Mouse (Mus musculus) embryonic fibroblast, embryonic 13.5 days (primary cell): ENCODE results near the gene Tmcc3. TPM values are rescaled to one million over a fixed set of nuclear protein-coding genes. Genes with fewer than 3 reads are reported as not detected.

Experiments
- H3K27ac ChIP-seq: 2 replicates; pipeline ENCODE4 v1.5.1; 2012; ENCODE audit warnings: low read length, control low read depth, inconsistent platforms; ENCODE audit not compliant: insufficient read depth
- H3K4me1 ChIP-seq: 2 replicates; pipeline ENCODE4 v1.6.1; 2011; ENCODE audit warnings: low read length; ENCODE audit not compliant: control insufficient read depth, insufficient read depth
- H3K4me3 ChIP-seq: 2 replicates; pipeline ENCODE4 v1.5.1; 2011; ENCODE audit warnings: mild to moderate bottlenecking, control low read depth, low read length; ENCODE audit not compliant: insufficient read depth
- CTCF ChIP-seq: IDR thresholded peaks from 2 replicates; pipeline ENCODE4 v1.5.1; 2011; ENCODE audit warnings: mild to moderate bottlenecking, control low read depth, low read length, moderate library complexity, borderline replicate concordance; ENCODE audit not compliant: insufficient read depth
- POLR2A ChIP-seq: IDR thresholded peaks from 2 replicates; pipeline ENCODE4 v1.6.1; 2011; ENCODE audit warnings: low read depth, mild to moderate bottlenecking, control low read depth, low read length, moderate library complexity
- polyA plus RNA-seq: library from polyadenylated mRNA; stranded (reverse); fragments of >200 nt; gene quantifications from 2 replicates; pipeline ENCODE4 v1.2.4, GENCODE M21; 2011; ENCODE audit warnings: low read depth; ENCODE audit not compliant: missing spikeins, insufficient read length

Gene Tmcc3
- polyA plus RNA-seq, 1 experiment, result 10.2 TPM

GRCm38 (mm10) chr10:94611228-94611968 is 299.6 kb downstream of the Tmcc3 start:
- H3K4me3 ChIP-seq, result no peak overlapping the region
- no peaks in the 10 kb centered on the region for H3K4me1 ChIP-seq
- no peak for TF ChIP-seq CTCF
- TF ChIP-seq POLR2A, result no peak
- no peak overlapping the region for H3K27ac ChIP-seq

DNA sequence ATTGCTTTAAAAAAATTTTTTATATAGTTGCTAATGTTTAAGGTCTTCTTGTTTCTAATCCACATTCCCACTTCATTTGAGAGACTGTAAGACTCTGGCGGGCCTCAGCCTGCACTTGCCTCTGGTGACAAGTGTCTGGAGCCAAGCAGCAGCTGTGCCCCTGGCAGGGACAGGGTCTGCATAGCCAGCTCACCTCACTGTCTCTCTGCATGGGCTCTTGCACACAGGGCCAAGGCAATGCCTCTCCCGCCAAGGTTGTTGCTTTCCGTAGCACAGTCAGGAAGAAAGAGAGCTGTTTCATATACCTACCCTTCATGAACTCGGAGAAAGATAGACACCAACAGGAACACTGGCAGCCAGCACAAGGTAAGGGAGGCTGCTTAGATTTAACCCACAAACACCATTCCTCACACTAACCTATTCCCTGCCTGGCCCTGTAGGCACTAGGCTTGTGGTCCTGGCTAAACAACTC is 300.3 kb downstream of the Tmcc3 start:
- no peak for TF ChIP-seq POLR2A
- TF ChIP-seq CTCF, result no peak
- H3K4me1 ChIP-seq, result no peaks in the 10 kb centered on the region
- H3K27ac ChIP-seq, result no peak overlapping the region
- H3K4me3 ChIP-seq, result no peak overlapping the region

GRCm38 (mm10) chr10:94619586-94619985 is 307.8 kb downstream of the Tmcc3 start:
- Histone ChIP-seq H3K4me1 (no peaks in the 10 kb centered on the region), H3K4me3 (no peak overlapping the region), H3K27ac (no peak overlapping the region)
- TF ChIP-seq CTCF (no peak), POLR2A (no peak)

DNA sequence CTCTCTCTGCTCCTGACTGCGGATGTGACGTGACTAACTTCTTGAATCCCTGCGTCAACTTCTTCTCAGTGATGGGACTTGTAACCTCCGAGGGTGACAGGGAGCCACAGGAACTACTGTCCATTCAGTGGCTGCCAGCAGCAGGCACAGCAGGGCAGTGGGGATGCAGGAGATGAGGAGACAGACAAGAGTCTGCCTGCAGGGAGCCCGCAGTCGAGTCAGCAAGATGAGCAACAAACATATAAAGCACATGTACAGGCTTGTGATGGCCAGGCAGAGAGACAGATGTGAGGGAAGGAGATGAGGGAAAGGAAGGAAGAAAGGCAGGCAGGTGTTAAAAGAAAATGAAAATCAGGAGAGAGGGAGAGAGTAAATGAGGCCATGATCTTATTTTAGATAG is 308.8 kb downstream of the Tmcc3 start:
- Histone ChIP-seq H3K4me3 (no peak overlapping the region), H3K4me1 (no peaks in the 10 kb centered on the region), H3K27ac (no peak overlapping the region)
- TF ChIP-seq CTCF, result no peak
- no peak for TF ChIP-seq POLR2A

DNA sequence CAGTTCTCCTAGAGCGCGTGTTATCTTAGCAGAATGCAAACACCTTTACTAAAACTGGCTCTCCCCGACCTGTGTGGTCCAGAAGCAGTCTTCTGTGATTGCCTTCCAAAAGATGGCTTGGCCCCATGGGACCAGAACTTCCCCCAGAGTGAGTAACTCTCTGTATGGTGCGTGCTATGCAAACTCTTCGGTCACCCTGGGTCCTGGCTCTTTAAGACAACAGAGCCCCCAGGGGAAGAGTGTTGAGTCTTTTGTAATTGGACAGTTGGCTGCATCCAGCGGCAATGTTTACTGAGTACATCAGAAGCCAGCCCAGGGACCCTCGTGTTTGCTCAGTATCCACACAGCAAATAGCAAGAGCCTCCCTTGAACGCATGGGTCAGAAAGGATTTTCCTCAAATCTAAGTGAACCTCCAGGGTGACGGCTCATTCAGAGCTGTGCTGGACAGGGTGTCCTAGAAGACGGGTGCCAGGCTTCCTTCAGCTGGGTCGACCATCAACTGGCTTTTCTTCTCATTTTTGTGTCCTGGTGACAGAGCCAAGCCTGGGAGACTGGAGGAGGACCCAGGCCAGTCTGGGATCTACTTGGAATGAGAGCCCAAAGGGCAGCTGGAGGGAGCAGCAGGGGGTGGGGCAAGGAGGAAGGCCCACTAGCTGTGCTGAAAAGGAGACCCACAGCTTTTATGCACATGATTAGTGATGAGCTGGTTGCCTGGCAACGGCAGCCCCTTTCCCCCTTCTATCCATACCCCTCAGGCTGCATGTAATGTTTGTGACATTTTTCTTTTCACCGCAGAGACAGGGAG is 309.9 kb downstream of the Tmcc3 start:
- no peaks in the 10 kb centered on the region for H3K4me1 ChIP-seq
- H3K4me3 ChIP-seq, result no peak overlapping the region
- TF ChIP-seq POLR2A, result no peak
- no peak for TF ChIP-seq CTCF
- H3K27ac ChIP-seq, result no peak overlapping the region

DNA sequence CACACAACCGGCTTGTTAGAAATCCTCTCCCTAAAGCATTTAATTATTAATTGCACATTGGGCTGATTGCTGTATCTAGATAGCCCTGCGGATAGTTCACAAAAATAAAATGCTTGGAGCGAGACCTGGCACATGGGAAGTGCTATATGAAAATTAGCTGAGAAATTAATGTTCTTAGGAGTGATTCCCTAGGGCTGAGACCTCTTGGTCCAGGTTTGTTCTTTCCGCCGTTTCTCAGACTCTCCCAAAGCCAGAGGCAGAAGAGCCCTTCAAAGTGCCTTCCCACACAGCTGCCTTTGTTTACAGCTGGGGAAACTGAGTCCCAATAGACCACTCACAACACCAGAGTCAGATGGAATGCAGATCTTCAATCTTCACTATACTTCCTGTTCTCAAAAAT is 310.5 kb downstream of the Tmcc3 start:
- no peaks in the 10 kb centered on the region for H3K4me1 ChIP-seq
- TF ChIP-seq POLR2A (no peak), CTCF (no peak)
- no peak overlapping the region for H3K27ac ChIP-seq
- no peak overlapping the region for H3K4me3 ChIP-seq

DNA sequence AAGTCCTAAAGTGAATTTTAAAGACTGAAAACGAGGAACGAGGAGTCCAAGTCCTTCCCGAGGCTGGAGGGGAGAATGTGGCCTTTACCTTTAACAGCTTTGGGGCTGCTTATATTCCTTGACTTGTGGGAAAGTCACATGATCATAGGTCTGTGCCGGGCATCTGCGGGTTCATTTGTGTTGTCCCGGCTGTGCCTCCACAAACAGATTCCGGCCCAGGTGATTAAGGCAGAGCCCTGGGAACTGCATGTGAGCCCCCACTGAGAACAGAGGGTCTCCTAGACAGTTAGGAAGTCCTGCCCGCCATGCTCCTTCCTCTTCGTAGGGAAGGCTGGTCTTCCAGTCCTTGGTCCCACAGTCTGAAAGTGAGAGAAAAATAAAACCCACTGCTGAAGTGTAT is 311.1 kb downstream of the Tmcc3 start:
- TF ChIP-seq CTCF (no peak), POLR2A (no peak)
- no peak overlapping the region for H3K4me3 ChIP-seq
- H3K27ac ChIP-seq, result no peak overlapping the region
- no peaks in the 10 kb centered on the region for H3K4me1 ChIP-seq

- Histone ChIP-seq H3K27ac (no peak overlapping the region), H3K4me1 (no peaks in the 10 kb centered on the region), H3K4me3 (no peak overlapping the region)
- TF ChIP-seq POLR2A (no peak), CTCF (peak; percentile 89)
Observed at GRCm38 (mm10) chr10:94623617-94624016, 311.9 kb downstream of the Tmcc3 start.

GRCm38 (mm10) chr10:94625036-94625435 is 313.3 kb downstream of the Tmcc3 start:
- no peak overlapping the region for H3K4me3 ChIP-seq
- TF ChIP-seq CTCF (no peak), POLR2A (no peak)
- no peaks in the 10 kb centered on the region for H3K4me1 ChIP-seq
- H3K27ac ChIP-seq, result no peak overlapping the region

DNA sequence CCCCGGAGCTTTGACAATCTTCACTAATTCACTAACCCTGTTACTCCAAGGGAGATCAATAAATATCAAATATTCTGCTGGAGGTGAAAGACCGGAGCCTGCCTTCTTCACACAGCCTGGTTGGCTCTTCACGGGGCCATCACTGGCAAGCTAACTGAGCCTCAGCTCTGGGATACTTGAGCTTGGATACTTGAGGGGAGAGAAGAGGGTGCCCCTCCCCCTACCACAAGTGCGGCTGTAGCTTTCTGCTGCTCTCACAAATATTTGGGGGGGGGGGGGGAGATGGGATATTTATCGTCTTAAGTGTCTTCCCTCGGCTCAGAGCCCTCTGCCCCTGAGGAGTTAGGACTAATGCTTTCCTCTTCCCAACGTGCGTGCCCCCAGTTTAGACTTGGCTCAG is 313.9 kb downstream of the Tmcc3 start:
- no peak for TF ChIP-seq POLR2A
- no peak for TF ChIP-seq CTCF
- H3K27ac ChIP-seq, result no peak overlapping the region
- no peaks in the 10 kb centered on the region for H3K4me1 ChIP-seq
- no peak overlapping the region for H3K4me3 ChIP-seq
